Mouse (Mus musculus) mesoderm, embryonic 11.5 days (tissue): ENCODE data around the gene Olfr186.
"Not testable (repeated sequence)": the region's sequence is repeated elsewhere in the genome, so short reads cannot be mapped to it uniquely, and the experiment has no call there.

Source experiments
- DNase-seq: peaks from one replicate; pipeline ENCODE4 v3.0.0-alpha.2; 2012; ENCODE audit warnings: low read depth, low spot score

The Olfr186 gene

GRCm38 (mm10) chr16:59030191-59030590 lies at the start of gene Olfr186:
TSS of gene Olfr186 (minus strand) at chr16:59030291.
- DNase-seq = no peak

- DNase-seq = no peak
Observed at GRCm38 (mm10) chr16:59077905-59078304, 47.8 kb upstream of the Olfr186 start, which contains the start of gene Olfr190. TSS of gene Olfr190 (minus strand) at chr16:59078005.

- DNase-seq = no peak
Observed at GRCm38 (mm10) chr16:59073520-59073919, 43.4 kb upstream of the Olfr186 start.

- DNase-seq = no peak
Observed at GRCm38 (mm10) chr16:59071755-59072154, 41.7 kb upstream of the Olfr186 start.

- not testable (repeated sequence) for DNase-seq
Observed at GRCm38 (mm10) chr16:59062411-59062810, 32.3 kb upstream of the Olfr186 start.

- not testable (repeated sequence) for DNase-seq
Observed at GRCm38 (mm10) chr16:59049286-59049685, 19.2 kb upstream of the Olfr186 start.

GRCm38 (mm10) chr16:59048860-59049259 lies 18.8 kb upstream of the Olfr186 start:
- no peak for DNase-seq

GRCm38 (mm10) chr16:59047579-59047978 lies 17.5 kb upstream of the Olfr186 start:
- DNase-seq = no peak

GRCm38 (mm10) chr16:59045835-59046234 lies 15.7 kb upstream of the Olfr186 start:
- no peak for DNase-seq

- DNase-seq = no peak
Observed at GRCm38 (mm10) chr16:59039710-59040109, 9.6 kb upstream of the Olfr186 start, which contains the start of gene Olfr187. TSS of gene Olfr187 (minus strand) at chr16:59039767.

GRCm38 (mm10) chr16:59013357-59014018 lies 16.6 kb downstream of the Olfr186 start:
- no peak for DNase-seq

- DNase-seq = no peak
Observed at GRCm38 (mm10) chr16:59007146-59007545, 22.9 kb downstream of the Olfr186 start.

GRCm38 (mm10) chr16:58995057-58995456 lies 35.0 kb downstream of the Olfr186 start, which contains the start of gene Olfr183:
TSS of gene Olfr183 (plus strand) at chr16:58995357.
- DNase-seq = no peak
